Mouse (Mus musculus): ENCODE measurements around the gene Grhpr.
"Not testable (repeated sequence)": the region's sequence is repeated elsewhere in the genome, so short reads cannot be mapped to it uniquely, and the experiment has no call there.

Gene Grhpr

DNA sequence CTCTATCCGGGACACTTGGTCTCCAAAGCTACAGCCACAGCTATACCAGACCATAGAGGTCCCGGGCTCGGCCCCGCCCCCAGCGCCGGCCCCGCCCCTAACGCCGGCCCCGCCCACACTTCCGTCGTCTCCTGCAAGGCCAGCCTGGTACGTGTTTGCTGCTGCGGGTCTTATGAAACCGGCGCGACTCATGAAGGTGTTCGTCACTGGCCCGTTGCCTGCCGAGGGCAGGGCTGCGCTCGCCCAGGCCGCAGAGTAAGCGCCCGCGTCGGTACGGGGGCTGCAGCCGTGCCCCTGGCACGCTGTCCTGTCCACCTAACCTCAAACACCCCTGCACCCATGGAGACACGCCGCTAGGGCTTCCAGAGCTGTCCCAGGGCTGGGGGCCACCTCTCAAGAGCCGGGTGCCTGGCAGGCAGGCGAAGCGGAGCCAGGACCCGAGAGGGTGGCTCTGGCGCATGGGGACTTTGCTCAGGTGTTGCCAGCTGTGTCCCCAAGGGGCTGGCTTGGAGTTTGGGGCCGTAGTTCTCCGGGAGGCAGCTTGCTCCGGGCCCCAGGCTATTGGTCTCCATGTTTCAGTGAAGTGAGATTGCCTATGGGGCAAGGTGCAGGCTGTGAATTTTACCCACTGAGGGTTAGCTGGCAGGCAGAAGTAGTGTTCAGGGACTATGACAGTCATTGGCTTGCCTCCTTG, at the start of gene Grhpr:
TSS of gene Grhpr (plus strand) at position 116 of the 694 bp plus-strand sequence.
- peak; percentile 28 to 37 for DNase-seq (ENCODE audit: low spot score in 2 of 2)

DNA sequence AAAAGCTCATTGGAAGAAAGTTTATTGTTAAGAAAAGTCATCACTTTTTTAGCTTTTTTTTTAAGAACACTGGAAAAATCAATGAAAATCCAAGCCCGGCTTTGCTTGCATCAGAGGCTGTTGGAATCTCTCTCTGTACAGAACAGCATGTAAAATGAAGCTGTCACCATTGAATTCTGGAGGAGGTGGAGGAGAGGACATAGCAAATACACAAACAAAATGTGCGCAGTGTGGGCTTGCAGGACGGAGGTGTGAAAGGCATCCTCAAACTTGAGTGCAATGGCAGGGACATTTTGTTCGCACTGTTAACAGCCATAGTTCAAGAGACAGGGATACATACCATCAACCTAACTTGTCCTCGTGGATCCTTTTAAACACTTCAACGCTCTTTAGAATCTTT, 49.5 kb upstream of the Grhpr start:
- DNase-seq (ENCODE audit: low spot score in 2 of 2): no peak

DNA sequence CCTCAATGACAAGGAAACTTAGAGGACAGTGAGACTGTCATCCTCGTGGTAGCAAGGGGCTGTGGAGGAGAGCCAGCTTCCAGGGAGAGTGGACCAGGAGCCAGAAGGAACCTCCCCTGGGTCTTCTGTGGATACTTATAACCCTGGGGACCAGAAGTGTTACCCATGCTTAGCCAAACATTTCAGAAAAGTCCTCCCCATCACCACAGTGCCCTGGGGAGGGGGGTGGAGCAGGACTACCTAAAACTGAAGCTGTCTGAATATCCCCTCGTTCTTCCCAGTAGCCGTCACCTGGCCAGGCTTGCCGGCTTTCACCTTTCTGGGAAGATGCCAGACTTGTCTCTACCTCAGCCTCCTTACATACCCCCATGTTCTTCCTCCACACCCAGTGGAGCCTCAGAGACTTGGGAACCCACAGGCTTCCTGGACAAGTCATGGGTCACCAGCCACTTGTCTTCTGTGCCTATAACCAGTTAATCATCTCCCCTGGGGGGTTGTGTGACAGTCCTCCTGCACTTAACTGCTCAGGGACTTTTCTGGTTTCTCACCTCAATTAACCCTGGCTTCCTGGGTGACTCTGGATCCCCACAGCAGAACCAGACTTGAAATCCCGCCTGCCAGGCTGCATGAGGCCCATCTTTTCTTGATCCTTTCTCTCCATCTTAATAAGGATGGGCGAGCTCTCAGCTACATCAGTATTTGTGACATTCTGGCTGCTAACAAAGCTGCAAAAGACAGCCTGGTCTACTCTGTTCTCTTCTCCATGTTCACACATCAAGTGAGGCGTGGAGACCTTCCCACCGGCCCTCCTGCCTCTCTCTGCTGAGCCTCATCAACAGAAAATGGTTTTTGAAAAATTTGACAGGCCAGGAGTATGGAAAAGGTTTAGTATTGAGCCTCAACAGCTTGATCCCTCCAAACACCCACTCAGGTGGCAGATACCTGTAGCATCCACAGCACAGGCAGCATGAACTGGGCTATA, 42.5 kb upstream of the Grhpr start:
- DNase-seq (ENCODE audit: low spot score in 2 of 2): no peak

DNA sequence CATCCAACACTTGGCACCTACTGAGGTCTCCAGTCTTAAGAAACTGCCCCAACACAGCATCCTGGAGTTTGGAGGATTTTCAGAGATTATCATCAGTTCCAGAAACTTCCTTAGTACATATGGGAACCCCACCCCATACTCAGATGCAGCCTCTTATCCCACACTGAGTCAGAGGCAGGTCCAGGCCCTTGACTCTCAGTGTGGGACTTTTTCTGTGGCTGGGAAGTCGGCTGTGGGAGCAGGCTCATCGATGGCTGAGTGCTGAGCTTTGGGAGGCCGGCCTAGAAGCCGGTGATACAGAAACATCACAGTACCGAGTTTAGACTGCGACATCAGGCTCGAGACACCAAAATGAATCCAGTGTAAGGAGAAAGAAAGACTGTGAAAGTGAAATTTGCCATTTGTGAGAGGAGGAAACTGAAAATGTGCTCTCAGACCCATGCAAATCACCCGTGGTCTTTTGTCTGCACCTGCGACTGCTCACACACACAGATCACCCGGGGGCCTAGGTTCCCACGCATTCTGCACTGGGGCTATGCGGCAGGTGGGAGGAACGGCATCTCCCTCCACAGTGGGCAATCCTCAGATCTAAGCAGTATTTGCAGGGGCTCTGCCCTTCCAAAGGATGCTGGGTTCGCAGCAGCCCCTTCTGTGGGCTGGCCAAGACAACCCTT, 41.5 kb upstream of the Grhpr start:
- DNase-seq (ENCODE audit: low spot score in 2 of 2): no peak

DNA sequence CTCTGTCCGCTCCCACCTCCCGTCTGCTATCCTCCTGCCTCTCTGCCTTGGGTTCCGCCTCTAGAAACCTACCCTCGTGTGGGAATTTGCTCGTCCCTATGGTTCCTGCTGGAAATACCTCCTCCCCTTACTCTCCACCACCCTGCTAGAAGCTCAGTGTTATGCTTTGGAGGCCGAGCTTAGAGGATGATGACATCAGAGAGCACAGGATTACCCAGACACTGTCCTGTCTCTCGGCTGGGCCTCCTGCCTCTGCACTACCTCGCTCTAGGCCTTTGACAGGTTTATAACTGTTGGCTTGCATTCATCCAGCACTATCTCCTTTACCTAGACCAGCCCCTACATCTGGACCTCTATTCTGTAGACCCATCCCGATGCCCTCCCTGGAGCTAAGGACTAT, 40.9 kb upstream of the Grhpr start:
- DNase-seq (ENCODE audit: low spot score in 2 of 2): no peak

DNA sequence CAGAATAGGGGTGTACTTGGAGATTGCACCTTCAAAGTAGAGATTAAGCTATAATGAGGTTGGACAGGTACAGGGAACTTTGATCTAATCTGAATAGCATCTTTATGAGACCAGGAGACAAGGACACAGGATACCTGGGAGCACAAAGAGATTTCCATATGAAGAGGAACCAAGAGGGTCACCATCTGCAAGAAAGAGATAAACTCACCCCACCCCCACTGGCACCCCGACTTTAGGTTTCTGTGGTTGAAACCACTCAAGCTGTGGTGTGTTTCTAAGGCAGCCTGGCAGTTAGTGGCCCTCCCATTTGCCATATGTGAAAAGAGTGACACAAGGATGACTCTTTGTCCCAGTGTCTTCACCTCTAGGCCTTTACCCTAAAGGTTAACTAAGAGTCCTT, 39.0 kb upstream of the Grhpr start:
- DNase-seq (ENCODE audit: low spot score in 2 of 2): no peak

DNA sequence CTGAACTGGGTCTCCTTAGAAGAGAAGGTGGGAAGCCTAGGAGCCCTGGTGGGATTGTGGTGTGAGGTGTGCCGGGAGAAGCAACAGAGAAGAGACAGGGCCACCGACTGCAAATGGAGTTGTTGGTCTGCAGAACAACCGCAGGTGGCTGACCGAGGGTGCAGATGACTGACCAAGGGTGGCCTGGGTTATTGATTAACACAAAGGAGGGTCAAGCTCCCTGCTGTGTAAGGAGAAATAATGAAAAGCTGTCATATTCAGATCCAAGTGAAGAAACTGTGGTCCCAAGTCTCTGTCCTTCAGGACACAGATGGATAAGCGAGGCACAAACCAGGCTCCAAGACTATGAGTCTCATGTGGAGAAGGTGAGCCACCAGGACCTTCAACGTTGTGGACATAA, 37.7 kb upstream of the Grhpr start:
- DNase-seq (ENCODE audit: low spot score in 2 of 2): no peak

DNA sequence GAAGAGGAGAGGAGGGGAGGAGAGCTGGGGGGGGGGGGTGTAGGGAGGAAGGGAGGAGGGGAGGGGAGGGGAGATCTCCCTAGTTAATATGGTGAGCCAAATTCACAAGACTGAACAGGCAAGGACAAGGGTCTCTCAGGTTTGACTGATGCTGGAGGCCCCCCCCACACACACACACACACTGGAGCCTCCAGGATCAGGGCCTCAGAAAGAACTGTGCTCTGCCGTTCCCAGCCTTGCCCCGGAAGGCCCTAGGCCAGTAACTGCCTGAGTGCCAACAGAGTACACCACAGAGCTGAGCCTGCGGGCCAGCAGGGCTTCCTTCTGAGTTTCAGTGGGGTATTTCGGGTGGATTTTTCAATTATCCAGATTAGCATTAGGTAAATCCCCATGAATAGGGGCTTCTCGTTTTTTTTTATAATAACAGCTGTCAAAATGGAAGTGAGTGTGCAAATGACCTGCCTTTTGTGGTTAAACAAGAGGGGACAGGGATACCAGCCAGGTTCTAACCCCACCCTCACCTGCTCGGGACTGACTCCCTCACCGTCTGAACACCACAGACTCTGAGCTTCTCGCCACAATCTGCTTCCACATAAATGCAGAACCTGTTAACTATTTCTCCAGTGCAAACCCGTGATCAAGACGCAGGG, 36.6 kb upstream of the Grhpr start:
- DNase-seq (ENCODE audit: low spot score in 2 of 2): no peak

DNA sequence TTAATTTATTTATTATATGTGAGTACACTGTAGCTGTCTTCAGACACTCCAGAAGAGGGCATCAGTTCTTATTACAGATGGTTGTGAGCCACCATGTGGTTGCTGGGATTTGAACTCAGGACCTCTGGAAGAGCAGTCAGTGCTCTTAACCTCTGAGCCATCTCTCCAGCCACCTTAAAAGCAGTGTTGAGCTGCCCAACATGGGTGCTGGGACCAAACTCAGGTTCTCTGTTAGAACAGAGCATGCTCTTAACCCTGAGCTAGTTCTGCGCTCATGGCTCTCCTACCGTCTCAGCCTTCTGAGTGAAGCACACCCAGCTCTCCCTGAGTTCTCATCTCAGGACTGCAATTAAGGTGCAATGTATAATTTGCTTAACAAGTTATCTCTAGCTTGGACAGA, 35.1 kb upstream of the Grhpr start:
- DNase-seq (ENCODE audit: low spot score in 2 of 2): not testable (repeated sequence)

DNA sequence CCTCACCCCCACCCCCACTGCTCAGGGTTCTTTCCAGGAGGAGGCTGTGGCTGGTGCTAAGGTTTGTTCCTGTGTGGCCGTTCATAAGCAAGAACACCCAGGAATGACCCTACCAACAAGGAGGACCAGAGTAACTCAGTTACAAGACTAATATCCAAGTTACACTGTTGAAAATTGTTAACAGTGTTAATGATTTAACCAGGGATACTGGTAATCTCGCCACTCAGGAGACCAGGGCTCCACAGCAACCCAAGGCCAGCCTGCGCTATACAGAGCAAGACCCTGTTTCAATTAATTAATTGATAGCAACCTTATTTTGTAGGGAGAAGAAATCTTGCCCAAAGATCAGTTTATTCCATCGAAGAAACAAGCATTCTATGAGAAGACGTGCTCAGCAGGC, 33.7 kb upstream of the Grhpr start:
- no peak for DNase-seq (ENCODE audit: low spot score in 2 of 2)

DNA sequence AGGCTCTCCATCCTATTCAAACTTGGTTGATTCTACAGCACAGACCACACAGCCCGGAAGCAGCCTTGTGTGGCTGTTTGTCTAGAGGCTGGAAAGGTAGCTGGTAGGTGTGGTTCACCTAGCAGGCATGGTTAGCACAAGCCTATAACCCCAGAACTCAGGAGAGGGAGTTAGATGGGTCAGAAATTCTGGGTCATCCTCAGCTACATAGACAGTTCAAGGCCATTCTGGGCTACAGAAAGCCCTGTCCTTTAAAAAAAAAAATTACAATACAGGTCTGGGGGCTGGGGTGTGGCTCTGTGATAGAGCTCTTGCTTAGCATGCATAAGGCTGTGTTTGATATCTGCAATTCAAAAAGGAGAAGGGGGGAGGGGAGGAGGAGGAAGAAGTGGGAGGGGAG, 32.9 kb upstream of the Grhpr start:
- DNase-seq (ENCODE audit: low spot score in 2 of 2): no peak

DNA sequence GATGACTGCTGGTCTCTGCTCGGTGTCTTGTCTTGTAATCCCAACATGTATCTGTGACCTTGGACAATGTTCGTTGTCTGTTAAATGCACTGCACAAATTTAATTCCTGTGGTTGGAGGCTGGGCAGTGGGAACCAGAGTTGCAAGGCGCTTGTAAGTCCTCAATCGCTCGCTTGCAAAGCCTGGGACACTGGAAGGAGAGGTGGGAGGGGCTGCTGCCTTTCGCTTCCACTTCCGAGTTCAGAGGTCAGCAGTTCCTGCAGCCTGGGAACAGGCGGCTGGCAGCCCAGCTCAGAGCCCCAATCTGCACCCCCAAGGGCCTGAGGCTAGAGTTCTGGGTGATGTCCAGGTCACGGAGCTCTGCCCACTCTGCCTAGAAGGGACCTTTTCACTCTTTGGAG, 28.2 kb upstream of the Grhpr start:
- DNase-seq (ENCODE audit: low spot score in 2 of 2): no peak

DNA sequence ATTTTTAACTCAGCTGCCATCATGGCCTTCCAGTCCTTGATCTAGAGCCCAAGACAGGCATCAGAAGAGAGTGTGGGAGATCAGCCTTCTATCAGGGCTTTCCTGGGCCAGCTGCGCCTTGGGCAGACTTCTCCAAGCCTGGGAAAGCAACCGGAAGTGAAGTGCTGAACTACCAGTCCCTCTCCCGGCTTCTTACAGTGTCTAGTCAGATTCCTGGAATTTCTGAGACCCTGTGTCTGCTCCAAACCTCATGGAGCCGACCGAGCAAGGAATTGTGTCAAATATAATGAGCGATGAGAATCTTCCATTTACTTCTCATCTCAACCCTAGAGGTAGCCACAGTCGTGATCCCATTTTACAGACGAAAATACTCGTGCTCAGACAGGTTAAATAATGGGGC, 22.4 kb upstream of the Grhpr start:
- DNase-seq (ENCODE audit: low spot score in 2 of 2): no peak

DNA sequence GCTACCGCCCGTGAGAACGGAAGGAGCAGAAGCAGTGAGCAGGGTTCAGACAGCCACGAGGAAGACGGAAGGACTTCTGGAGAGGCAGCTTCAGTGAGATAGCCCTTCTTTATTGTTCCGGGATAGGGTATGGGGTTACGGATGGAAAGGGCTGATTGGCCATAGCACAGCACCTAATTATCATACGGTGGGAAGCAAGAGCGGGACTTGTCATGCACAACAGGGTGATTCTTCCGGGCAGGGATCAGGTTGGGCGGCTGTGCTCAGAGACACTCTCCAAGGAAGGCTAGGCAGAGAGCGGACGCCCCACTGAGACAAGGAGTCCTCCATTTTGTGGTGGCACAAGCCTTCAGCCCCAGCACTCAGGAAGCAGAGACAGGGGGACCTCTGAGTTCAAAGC, 22.0 kb upstream of the Grhpr start:
- DNase-seq (ENCODE audit: low spot score in 2 of 2): no peak

DNA sequence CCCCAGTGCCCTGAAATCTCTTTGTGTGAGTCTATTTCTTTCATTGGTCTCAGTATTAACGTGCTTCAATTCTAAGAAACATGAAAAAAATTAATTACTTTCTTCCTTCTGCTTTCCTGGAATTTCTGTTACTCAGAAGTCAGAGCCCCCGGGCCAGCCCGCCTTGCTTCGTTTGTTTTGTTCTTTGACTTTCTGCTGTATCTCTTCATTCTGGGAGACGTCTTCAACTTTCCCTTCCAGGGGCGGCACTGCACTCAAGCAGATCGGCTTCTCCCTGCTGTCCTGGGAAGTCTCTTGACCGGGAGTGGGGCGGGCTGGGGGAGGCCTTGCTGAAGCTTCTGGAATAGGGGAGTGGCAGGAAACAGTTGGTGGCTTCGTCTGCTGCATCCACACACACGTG, 18.0 kb upstream of the Grhpr start:
- DNase-seq (ENCODE audit: low spot score in 2 of 2): no peak

DNA sequence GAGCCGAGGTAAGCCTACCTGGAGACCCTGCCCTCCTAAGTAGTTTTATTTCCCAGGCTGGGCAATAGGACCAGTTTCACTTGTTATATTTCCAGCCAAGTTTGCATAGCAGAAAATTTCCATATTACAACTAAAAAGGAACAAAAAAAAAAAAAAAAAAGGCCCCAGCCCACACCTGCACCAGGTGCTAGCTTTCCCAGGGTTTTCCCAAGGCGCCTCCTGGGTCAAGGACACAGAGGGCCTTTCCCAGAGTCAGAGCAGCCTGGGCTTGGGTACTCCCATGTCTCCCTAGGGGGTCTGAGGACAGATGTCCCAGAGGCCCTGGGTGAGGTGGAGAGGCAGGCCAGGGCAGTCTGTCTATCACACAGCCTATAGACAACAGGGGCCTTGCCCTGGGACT, 16.0 kb upstream of the Grhpr start:
- no peak for DNase-seq (ENCODE audit: low spot score in 2 of 2)

DNA sequence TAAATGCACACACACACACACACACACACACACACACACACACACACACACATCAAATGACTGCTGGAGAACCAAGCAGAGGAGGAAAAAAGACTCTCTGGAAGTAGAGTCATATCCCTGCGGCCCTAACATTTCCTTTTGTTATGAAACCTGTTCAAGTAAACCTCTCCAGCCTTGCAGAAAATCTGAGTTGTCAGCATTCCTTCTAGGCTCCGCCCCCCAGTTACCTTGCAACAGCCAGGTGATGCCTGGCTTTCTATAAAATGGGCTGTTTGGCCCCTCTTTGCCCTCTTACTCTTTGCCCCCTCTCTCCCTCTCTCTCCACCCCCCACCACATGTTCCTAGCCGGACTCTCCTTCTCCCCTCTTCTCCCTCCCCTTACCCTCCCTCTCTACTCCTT, 15.5 kb upstream of the Grhpr start:
- no peak for DNase-seq (ENCODE audit: low spot score in 2 of 2)

DNA sequence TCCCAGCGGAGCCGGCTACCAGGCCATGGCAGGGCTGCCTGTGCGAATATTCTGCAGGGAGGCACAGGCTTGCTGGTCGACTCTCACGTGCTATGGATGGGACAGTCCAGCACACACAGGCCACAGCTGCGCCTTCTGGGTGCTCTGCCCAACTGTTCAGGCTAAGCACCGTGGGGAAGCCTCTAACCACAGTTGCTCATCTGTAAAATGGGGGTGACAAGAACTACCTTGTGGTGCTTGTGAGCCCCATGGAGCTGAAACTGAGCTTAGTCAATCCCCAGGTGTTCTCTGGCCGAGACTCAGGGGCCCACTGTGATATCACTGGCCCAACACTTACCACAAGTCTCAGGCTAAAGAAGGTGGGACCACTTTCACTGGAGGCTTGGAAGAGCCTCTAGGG, 13.8 kb upstream of the Grhpr start:
- DNase-seq (ENCODE audit: low spot score in 2 of 2): no peak

DNA sequence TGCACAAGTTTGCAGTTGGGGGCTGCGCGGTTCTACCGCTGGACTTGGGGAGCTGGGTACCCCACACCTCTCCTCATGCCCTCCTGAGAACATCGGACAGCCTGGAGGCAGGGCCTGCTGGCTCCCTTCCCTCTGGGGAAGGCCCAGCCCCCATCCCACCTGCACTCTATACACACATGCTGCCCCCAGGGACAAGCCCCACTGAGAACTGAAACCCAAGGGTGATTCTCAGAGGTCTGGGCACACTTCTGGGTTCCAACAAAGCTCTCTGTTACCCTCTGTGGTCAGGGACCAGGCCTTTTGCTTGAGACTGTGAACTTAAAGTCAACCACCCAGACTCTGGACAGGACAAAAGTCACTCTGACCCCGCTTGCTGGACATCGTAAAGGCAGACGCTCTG, 11.1 kb upstream of the Grhpr start:
- no peak for DNase-seq (ENCODE audit: low spot score in 2 of 2)

DNA sequence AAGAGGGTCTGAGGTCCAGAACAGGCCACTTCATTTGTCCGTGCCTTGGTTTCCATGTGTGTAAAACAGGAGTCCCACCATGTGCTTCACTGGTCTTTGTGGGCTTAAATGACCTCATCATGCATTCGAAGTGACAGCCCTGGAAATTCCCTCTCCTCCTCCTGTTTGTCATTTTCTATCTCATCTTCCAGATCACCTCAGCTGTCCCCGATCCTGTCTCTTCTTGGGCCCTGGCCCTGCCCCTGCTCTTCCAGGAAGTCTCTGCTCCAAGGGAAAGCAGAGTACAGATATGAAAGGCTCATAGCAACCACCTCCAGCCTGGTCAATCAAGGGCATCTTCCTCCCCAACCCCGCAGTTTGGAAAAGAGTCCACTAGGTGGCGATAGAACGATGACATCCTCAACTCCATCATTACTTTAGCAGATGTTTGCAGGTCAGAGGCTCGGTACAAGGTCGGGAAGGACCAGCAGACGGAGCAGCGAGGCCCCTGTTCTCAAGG, 10.5 kb upstream of the Grhpr start:
- DNase-seq (ENCODE audit: low spot score in 2 of 2): peak in 1 of 2 experiments; percentile 25

DNA sequence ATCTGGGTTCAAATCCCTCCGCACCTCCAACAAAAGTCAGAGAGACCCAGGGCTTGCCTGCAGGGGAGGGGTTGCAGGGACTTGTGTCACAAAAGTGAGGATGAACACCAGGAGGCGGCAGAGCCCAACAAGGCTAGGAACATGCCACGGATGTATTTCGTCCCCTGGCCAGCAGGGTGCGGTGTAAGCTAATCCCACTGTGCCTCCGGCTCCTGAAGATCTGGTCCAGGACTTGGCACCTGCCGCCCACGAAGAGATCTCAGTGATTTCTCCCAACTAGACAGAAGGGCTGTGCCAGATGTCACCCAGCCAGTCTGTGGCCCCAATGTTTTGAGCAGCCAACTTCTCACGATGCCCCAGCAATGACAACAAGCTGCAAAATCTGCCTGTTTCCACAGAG, 7.7 kb upstream of the Grhpr start:
- DNase-seq (ENCODE audit: low spot score in 2 of 2): peak; percentile 82 to 86

DNA sequence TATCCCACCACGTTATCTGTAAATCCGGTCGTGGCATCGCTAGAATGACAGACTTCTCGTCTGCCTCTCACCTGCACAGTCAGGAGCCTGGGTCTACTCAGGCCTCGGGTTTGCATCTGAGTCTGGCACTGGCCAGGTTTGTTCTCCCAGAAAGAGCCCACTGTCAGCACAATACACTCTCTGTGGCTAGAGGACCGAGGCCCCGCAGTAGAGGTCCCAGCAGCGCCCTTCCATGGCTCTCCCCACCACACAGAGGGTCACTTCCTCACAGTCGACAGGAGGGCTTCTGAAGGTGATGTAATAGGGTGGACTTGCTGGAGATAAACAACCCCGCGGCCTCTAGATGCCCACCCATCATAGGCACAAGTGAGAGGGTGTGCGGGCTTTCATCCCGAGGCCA, 7.3 kb upstream of the Grhpr start:
- no peak for DNase-seq (ENCODE audit: low spot score in 2 of 2)

Data from frontal cortex, postnatal 14 days (tissue).